Mouse (Mus musculus) telencephalon, adult 2 months (tissue): ENCODE measurements around the gene Rnaset2b.
"Not testable (repeated sequence)": the region's sequence is repeated elsewhere in the genome, so short reads cannot be mapped to it uniquely, and the experiment has no call there.

Source experiments
- DNase-seq: peaks from one replicate; pipeline ENCODE4 v3.0.0-alpha.2; 2011; ENCODE audit warnings: low read depth, low spot score

Rnaset2b gene

GRCm38 (mm10) chr17:6980144-6980543 is 9.7 kb downstream of the Rnaset2b start:
- not testable (repeated sequence) for DNase-seq

DNA sequence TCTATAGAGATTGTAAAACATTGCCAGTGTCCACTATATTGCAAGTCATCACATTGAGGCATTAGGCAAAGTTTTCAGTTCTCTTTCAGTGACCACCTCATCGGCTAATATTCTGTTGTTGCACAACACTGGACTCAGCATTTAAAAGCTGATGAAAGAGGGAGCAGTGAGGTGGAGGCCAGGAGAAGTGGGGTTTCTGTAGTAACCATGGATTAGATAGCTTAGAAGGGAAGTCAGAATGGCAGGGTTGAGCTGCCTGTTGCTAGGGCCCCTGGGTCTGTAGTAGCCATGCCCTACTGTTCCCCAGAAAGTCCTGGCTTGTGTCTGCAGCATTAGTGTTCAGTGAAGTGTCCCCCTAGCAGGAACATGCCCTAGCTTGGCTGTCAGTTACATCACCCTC is 15.7 kb downstream of the Rnaset2b start:
- not testable (repeated sequence) for DNase-seq

DNA sequence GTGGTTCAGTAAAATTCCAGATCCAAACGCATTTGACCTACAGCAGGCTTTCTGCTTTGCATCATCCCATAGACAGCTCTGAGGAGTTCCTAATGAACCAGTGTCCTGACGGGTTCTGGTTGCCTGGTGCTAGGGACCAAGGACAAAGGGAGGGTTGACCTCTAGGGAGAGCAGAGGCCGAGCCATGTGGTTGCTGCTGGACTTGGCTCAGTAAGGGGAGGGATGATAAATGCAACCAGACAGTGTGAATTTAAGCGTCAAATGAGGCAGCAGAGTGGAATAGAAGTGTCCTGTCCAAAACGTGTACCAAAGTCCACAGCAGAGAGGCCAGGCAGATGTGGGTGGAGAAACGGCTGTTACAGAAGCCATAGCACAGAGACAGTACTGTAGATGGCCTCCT is 25.1 kb downstream of the Rnaset2b start:
- DNase-seq, result not testable (repeated sequence)

- DNase-seq, result not testable (repeated sequence)
These were observed 26.4 kb downstream of the Rnaset2b start for GRCm38 (mm10) chr17:6996826-6997225.

DNA sequence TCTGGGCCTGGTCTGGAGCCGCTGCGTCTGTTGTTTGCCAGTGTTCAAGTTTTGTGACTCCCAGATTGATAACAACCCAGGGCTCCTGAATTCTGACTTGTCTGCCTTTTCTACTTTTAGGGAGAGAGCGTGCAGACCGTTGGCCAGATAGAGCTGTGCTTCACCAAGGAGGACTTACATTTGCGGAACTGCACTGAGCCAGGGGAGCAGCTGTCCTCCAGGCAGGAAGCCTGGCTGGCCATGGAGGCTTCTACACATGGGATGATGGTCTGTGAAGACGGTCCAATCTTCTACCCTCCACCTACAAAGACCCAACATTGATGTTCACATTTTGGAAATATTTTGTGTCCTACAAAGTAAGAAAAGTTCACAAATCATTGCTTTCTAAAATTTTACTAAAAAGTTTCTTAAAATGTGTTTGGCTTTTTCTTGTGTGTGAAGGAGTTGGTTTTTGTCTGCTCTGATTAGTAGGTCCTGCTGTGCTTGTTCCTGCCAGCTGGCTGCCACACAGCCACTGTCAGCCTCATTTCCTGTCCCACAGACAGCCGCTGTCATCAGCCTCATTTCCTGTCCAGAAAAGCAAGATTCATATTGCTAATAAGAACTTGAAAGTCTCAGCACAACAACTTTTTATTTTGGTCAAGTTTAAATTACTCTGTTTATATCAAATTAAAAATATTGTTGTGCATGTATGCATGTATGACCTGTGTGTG is 27.5 kb downstream of the Rnaset2b start:
- DNase-seq, result not testable (repeated sequence)

GRCm38 (mm10) chr17:7001790-7002585 is 31.6 kb downstream of the Rnaset2b start:
- not testable (repeated sequence) for DNase-seq

- DNase-seq, result not testable (repeated sequence)
These were observed 33.0 kb downstream of the Rnaset2b start for GRCm38 (mm10) chr17:7003392-7003791.

GRCm38 (mm10) chr17:7005646-7006045 is 35.2 kb downstream of the Rnaset2b start:
- DNase-seq, result not testable (repeated sequence)

GRCm38 (mm10) chr17:7008885-7009284 is 38.5 kb downstream of the Rnaset2b start:
- DNase-seq, result not testable (repeated sequence)

GRCm38 (mm10) chr17:7009440-7009839 is 39.0 kb downstream of the Rnaset2b start:
- not testable (repeated sequence) for DNase-seq

- not testable (repeated sequence) for DNase-seq
These were observed 39.5 kb downstream of the Rnaset2b start for GRCm38 (mm10) chr17:7009901-7010300.

DNA sequence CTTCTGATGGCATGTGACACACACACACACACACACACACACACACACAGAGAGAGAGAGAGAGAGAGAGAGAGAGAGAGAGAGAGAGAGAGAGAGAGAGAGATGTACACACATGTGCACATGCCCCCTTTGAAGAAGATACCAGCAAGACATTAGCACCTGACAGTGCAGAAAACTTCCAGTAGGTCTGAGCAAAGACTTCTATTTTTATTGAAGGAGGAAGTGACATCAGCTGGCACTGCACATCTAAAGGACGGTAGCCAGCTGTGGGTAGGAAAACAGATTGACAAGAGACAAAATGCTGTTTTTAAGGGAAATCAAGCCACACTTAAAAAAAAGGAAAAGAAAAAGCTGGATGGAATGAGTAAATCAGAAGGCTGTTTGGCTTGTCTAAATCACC is 43.8 kb downstream of the Rnaset2b start:
- DNase-seq, result not testable (repeated sequence)

DNA sequence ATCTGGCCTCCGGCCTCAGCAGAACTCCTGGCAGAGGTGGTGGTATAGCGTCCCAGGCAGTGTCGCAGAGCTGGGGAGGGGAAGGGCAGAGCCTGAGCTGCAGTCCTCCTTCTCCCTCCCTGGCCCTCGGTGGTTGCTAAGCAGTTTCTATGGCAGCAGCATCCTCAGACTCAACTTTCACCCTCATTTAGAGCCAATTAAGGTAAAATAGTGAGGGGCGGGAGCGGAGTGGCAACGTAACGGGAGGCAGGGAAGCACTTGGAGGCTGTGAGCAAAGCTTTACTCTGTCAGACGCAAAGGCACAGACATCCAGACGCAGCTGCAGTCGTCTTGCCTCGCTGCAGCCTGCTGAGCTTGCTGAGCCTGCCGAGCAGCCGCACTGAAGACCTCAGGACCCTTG is 54.8 kb downstream of the Rnaset2b start, which contains the start of gene Gm1604a:
Gene Gm1604a (plus strand): TSS at position 312 of the 400 bp plus-strand sequence.
- DNase-seq, result not testable (repeated sequence)

DNA sequence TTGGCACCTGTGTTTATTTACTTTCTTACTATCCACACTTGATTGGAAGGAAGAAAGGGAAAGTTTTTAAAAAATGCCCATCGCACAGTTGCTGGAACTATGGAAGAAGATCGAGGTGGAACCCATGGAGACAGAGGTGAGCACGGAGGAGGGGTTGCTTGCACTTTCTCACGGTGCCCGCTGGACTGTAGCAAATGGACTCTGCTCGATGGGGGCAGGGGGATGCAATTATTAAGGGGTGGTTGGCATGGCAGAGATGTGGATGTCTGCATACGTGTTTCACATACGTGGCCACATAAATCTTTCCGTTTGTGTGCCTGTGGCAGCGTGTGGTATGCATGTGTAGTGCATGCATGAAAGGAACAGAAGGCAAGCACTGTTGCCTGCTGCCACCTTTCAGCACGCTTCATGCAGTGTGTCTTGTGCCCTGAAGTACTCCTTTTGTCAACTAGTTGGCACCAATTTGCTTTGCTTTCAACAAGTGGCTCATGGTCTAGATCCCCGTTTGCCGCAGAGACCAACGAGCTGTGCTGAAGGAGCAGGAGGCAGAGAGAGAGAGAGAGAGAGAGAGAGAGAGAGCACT is 55.4 kb downstream of the Rnaset2b start:
- DNase-seq, result not testable (repeated sequence)

DNA sequence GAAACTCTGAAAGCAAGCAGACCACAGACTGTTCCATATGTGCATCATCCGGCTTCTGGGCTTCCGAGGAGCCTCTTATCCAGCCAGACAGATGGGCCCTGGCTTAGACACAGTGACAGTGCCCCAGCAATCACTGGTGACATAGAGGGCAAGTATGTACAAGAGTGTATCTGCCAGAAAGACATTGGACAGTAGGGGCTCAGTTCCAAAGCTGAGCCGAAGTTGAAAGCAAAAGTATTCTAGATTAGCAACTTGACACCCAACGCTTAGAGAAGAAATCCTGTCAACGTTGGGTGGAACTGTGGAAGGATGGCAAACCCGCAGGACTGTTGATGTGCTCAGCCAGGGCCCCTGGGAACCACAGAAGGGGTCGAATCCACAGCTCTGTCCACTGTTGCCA is 59.8 kb downstream of the Rnaset2b start:
- not testable (repeated sequence) for DNase-seq

GRCm38 (mm10) chr17:7030622-7031174 is 60.3 kb downstream of the Rnaset2b start:
- DNase-seq, result not testable (repeated sequence)

DNA sequence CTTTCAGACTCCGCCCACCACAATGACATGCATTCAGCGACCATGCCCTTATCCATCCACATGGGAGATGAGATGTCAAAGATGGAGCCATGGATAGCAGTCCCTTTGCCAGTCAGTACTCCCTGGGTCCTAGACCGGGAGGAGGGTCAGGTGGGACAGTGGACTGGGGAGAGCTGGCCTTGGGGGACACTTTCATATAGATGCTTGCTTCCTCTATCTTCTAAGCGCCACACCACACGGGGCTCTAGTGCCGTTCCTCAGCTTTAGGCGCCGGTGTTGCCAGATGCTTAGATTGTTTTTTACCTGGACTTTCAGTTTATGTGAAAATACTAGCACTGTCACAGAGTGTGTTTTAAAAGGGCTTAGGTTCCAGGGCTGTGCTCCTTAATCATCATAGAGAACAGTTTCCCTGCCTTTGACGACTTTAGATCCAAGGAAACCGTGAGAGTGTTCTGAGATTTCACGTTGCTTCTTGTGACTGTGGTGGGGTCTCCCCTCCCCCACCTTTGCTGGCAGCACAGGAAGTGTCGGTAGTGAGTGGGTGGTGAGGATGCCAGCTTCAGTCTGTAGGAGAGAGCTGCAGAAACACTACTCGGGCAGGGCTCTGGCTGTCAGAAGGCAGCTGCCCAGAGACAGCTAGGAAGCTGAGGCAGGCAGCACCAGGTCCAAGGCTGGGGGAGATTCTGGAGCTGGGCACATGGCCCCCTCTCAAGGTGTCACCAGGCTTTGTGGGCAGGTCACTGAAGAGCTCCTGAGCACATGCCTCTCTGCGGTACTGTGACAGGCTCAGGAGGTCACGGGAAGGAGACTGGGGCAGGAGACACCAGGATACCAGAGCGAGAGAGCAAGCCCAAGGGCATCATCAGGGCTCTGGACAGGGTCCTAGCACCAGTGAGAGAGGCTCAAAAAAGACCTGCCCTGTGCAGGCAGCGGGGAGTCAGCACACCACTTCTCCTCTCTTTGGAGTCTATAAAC is 63.0 kb downstream of the Rnaset2b start:
- DNase-seq, result not testable (repeated sequence)
